Mouse (Mus musculus): ENCODE measurements around the gene Mettl7a2. TPM values are rescaled to one million over a fixed set of nuclear protein-coding genes. Genes with fewer than 3 reads are reported as not detected.
"Not testable (repeated sequence)": the region's sequence is repeated elsewhere in the genome, so short reads cannot be mapped to it uniquely, and the experiment has no call there.

Gene Mettl7a2
- polyA plus RNA-seq, 1 experiment from 2014 or later, result not detected

DNA sequence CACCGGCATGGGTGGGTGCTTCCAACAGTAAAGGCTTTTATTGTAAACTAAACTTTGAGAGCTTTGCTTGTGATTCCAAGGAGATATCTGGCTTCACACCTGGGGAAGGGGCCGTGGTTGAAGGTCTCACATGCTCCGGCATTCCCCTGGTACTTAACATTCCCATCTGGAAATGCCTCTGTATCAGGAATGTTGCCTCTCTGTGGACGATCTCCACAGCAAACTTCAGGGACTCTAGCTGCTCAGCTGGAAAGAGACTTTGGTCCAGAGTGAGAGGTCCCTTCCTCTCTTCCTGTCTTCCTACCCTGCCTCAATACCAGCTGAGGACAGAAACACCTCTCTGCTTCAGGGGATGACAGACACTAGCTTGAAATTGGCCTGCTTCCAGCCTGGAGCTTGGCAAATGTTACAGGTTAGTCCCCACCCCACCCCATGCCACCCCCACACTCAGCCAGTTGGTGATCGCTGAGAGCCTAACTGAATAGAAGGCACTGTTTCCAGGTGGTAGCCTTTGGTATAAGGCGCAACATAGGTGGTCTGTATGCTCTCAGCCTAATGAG lies 1.4 kb upstream of the Mettl7a2 start:
- Histone ChIP-seq H3K27me3 (ENCODE audit: poor library complexity, severe bottlenecking) (no peaks in the 10 kb centered on the region), H3K9me3 (no peaks in the 10 kb centered on the region), H3K36me3 (replicated peaks) (no peaks in the 10 kb centered on the region), H3K4me1 (peaks cover 5% of the 10 kb centered on the region), H3K4me3 (no peak overlapping the region), H3K27ac (no peak overlapping the region; the same call in 1 of the 2 replicates)
- DNase-seq (ENCODE audit: extremely low spot score, low spot score), result no peak
- 83% methylated on average over 6 of the region's 6 CpGs for whole genome bisulfite sequencing

DNA sequence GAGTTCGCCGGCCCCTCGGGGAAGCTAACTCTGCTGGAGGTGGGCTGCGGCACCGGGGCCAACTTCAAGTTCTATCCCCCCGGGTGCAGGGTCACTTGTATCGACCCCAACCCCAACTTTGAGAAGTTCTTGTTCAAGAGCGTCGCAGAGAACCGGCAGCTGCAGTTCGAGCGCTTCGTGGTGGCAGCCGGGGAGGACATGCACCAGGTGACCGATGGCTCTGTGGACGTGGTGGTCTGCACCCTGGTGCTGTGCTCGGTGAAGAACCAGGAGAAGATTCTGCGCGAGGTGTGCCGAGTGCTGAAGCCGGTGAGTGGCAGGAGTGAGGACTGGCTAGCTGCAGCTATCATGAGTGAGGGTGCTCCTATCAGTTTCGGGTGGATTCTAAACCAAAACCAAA lies 399 bp downstream of the Mettl7a2 start:
- 93% methylated on average over 14 of the region's 22 CpGs for WGBS

DNA sequence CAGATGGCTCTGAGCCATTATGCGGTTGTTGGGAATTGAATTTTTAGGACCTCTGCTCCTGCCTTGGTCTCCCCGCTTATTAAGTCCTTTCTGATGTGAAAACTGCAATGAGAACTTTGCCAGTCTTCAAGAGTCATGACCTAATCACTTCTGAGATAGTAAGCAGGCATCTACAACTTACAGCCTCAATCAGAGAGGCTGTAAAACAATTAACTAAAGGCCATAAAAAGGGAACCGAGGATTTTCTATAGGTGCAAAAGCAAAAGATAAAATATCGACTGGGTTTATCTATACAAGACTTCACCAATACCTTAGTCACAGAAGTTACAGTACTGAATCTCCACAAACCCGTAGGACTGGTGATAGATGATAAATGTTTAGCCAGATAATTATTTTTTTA lies 2.9 kb downstream of the Mettl7a2 start:
- 95% methylated on average over 5 of the region's 5 CpGs for WGBS
- no peaks in the 10 kb centered on the region for H3K36me3 ChIP-seq (replicated peaks)

More for the DNA sequence above, 399 bp downstream of the Mettl7a2 start:
- H3K4me1 ChIP-seq; DNase-seq (ENCODE audit: extremely low spot score, low spot score); H3K27me3 ChIP-seq (ENCODE audit: poor library complexity, severe bottlenecking); H3K4me3 ChIP-seq; H3K27ac ChIP-seq; H3K36me3 ChIP-seq (replicated peaks); H3K9me3 ChIP-seq: not testable (repeated sequence)

GRCm38 (mm10) chr15:100364242-100364641 lies 11.2 kb downstream of the Mettl7a2 start, which contains the start of gene Higd1c:
Higd1c (plus strand) TSS chr15:100364542.
- peaks cover 4% of the 10 kb centered on the region; the same call in 1 of the 2 replicates for H3K9me3 ChIP-seq

More for the DNA sequence above, 2.9 kb downstream of the Mettl7a2 start:
- no peak for DNase-seq (ENCODE audit: extremely low spot score, low spot score)
- Histone ChIP-seq H3K9me3 (no peaks in the 10 kb centered on the region), H3K27me3 (ENCODE audit: poor library complexity, severe bottlenecking) (no peaks in the 10 kb centered on the region), H3K27ac (no peak overlapping the region), H3K4me3 (no peak overlapping the region), H3K4me1 (no peaks in the 10 kb centered on the region)

DNA sequence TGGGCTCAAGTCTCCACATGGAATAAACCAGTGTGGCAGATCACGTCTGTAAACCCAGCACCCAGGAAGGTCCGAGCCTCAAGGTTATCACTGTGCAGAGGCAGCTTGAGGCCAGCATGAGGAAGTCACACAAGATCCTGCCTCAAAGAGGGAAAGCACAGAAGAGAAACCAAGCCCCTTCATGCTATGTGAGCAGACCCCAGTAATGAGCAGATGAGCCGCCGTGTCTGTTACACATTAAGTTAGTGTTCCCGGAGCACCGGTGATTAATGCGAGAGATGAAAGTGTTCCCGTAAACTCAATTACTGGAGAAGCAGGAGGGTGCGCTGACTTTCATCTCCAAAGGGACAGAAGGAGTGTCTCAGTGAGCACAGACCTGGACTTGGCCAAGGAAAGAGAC lies 13.0 kb downstream of the Mettl7a2 start:
- not testable (repeated sequence) for H3K36me3 ChIP-seq (replicated peaks); H3K27me3 ChIP-seq (ENCODE audit: poor library complexity, severe bottlenecking); H3K27ac ChIP-seq; DNase-seq (ENCODE audit: extremely low spot score, low spot score); H3K4me1 ChIP-seq; H3K4me3 ChIP-seq; H3K9me3 ChIP-seq
- 79% methylated on average over 9 of the region's 9 CpGs for WGBS

More at GRCm38 (mm10) chr15:100364242-100364641, 11.2 kb downstream of the Mettl7a2 start, which contains the start of gene Higd1c:
- Histone ChIP-seq H3K27me3 (ENCODE audit: poor library complexity, severe bottlenecking) (no peaks in the 10 kb centered on the region), H3K27ac (no peak within 1 kb of the TSS), H3K36me3 (replicated peaks) (no peaks in the 10 kb centered on the region), H3K4me1 (0 out of 2 replicates have a peak, but pooled peaks cover 3% of the 10 kb centered on the region), H3K4me3 (no peak within 1 kb of the TSS)
- 87% methylated on average over 7 of the region's 7 CpGs for WGBS
- DNase-seq (ENCODE audit: extremely low spot score, low spot score), result no peak

DNA sequence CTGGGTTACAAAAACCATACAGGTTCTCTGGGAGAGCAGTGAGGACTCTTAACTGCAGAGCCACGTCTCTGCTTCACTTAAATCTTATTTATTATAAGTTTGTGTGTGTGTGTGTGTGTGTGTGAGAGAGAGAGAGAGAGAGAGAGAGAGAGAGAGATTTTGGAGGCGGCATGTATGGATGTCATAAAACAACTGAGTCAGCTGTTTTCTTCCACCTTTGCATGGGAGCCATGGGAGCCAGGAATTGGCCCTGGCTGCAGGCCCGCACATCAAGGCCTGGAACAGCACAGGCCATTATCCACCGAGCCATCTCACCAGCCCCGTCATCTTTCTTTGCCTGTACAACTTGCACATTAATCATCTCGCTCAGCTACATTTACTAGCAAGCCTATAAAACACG lies 14.1 kb downstream of the Mettl7a2 start:
- 92% methylated on average over 7 of the region's 7 CpGs for WGBS
- H3K36me3 ChIP-seq (replicated peaks), result no peaks in the 10 kb centered on the region
- no peak for DNase-seq (ENCODE audit: extremely low spot score, low spot score)
- no peak overlapping the region for H3K4me3 ChIP-seq
- H3K27me3 ChIP-seq (ENCODE audit: poor library complexity, severe bottlenecking), result no peaks in the 10 kb centered on the region
- peaks cover 4% of the 10 kb centered on the region; the same call in 1 of the 2 replicates for H3K9me3 ChIP-seq
- H3K4me1 ChIP-seq, result 0 out of 2 replicates have a peak, but pooled peaks cover 3% of the 10 kb centered on the region
- H3K27ac ChIP-seq, result no peak overlapping the region

DNA sequence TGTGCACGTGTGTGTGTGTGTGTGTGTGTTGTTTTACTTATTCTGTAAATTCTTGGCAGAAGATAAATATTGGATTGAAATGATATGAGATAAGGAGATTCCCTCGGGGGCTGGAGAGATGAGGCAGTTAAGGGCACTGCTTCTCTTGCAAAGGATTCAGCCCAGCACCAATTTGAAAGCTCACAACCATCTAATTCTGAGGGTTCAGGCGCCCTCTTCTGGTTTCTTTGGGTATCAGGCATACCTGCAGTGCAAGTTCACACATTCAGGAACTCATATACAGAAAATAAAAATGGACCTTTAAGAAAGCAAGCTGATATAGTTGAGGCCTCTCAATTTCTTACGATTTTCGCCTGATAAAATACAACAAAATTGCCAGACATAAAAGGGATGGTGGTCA lies 22.1 kb downstream of the Mettl7a2 start:
- Histone ChIP-seq H3K4me1 (no peaks in the 10 kb centered on the region), H3K4me3 (no peak overlapping the region), H3K9me3 (no peaks in the 10 kb centered on the region), H3K27me3 (ENCODE audit: poor library complexity, severe bottlenecking) (no peaks in the 10 kb centered on the region), H3K27ac (no peak overlapping the region), H3K36me3 (replicated peaks) (no peaks in the 10 kb centered on the region)
- 40% methylated on average over 5 of the region's 5 CpGs for WGBS
- DNase-seq (ENCODE audit: extremely low spot score, low spot score), result peak; percentile 42

- not testable (repeated sequence) for H3K4me3 ChIP-seq
- WGBS, result 41% methylated on average over 4 of the region's 9 CpGs
Observed at GRCm38 (mm10) chr15:100377847-100378505, 25.0 kb downstream of the Mettl7a2 start.

GRCm38 (mm10) chr15:100379658-100380057 lies 26.7 kb downstream of the Mettl7a2 start:
- Histone ChIP-seq H3K27me3 (ENCODE audit: poor library complexity, severe bottlenecking) (no peaks in the 10 kb centered on the region), H3K36me3 (replicated peaks) (no peaks in the 10 kb centered on the region), H3K4me1 (no peaks in the 10 kb centered on the region; the same call in 1 of the 2 replicates), H3K27ac (no peak overlapping the region), H3K4me3 (no peak overlapping the region), H3K9me3 (no peaks in the 10 kb centered on the region)
- DNase-seq (ENCODE audit: extremely low spot score, low spot score), result no peak
- 88% methylated on average over 8 of the region's 8 CpGs for WGBS

More at GRCm38 (mm10) chr15:100377847-100378505, 25.0 kb downstream of the Mettl7a2 start:
- DNase-seq (ENCODE audit: extremely low spot score, low spot score); H3K4me1 ChIP-seq; H3K36me3 ChIP-seq (replicated peaks); H3K27ac ChIP-seq; H3K27me3 ChIP-seq (ENCODE audit: poor library complexity, severe bottlenecking); H3K9me3 ChIP-seq: not testable (repeated sequence)

DNA sequence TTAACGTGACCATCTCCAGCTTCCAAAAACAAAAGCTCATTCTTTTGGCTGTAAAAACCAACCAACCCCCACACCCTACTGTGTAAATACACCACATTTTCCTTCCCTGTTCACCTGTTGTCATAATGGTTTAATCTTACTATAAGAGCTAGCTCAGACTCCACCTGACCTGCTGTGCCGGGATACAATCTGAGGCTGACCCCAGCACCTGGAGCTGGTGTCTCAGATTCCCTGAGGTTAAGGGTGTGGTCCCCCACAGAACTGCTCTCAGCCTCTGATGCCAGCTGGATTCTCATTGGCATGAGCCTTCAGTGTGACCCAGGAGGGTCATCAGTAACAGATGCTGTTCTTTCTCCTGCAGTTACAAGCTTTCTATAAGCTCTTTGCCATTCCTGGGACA lies 27.1 kb downstream of the Mettl7a2 start:
- H3K9me3 ChIP-seq, result no peaks in the 10 kb centered on the region
- WGBS, result 71% methylated on average over 2 of the region's 2 CpGs
- no peak for DNase-seq (ENCODE audit: extremely low spot score, low spot score)
- H3K4me3 ChIP-seq, result no peak overlapping the region
- H3K27me3 ChIP-seq (ENCODE audit: poor library complexity, severe bottlenecking), result no peaks in the 10 kb centered on the region
- no peak overlapping the region for H3K27ac ChIP-seq
- H3K4me1 ChIP-seq, result no peaks in the 10 kb centered on the region; the same call in 1 of the 2 replicates
- no peaks in the 10 kb centered on the region for H3K36me3 ChIP-seq (replicated peaks)

- no peak for DNase-seq (ENCODE audit: extremely low spot score, low spot score)
- Histone ChIP-seq H3K36me3 (replicated peaks) (no peaks in the 10 kb centered on the region), H3K4me3 (no peak overlapping the region), H3K4me1 (peaks cover 13% of the 10 kb centered on the region), H3K27me3 (ENCODE audit: poor library complexity, severe bottlenecking) (no peaks in the 10 kb centered on the region), H3K27ac (no peak overlapping the region), H3K9me3 (no peaks in the 10 kb centered on the region)
- WGBS, result 95% methylated on average over 9 of the region's 9 CpGs
Observed at GRCm38 (mm10) chr15:100385705-100386104, 32.7 kb downstream of the Mettl7a2 start.

GRCm38 (mm10) chr15:100387544-100388223 lies 34.7 kb downstream of the Mettl7a2 start:
- Histone ChIP-seq H3K27ac (no peak overlapping the region), H3K4me3 (no peak overlapping the region), H3K27me3 (ENCODE audit: poor library complexity, severe bottlenecking) (no peaks in the 10 kb centered on the region), H3K9me3 (no peaks in the 10 kb centered on the region), H3K36me3 (replicated peaks) (peaks cover 5% of the 10 kb centered on the region; the same call in 1 of the 2 replicates), H3K4me1 (peaks cover 13% of the 10 kb centered on the region)
- DNase-seq (ENCODE audit: extremely low spot score, low spot score), result no peak
- WGBS, result 97% methylated on average over 17 of the region's 17 CpGs

Data from forebrain, embryonic 10.5 days (tissue).